Mouse (Mus musculus): Measurements from ENCODE around the gene Ilf2.

Ilf2 gene

GRCm38 (mm10) chr3:90508950-90509746 lies 33.2 kb downstream of the Ilf2 start, which contains the start of gene Chtop:
Gene Chtop (minus strand): TSS chr3:90509498.
- DNase-seq (ENCODE audit: low spot score in 2 of 2), result peak; percentile 97 to 99

GRCm38 (mm10) chr3:90509747-90510123 lies 33.8 kb downstream of the Ilf2 start:
- no peak for DNase-seq (ENCODE audit: low spot score in 2 of 2)

- DNase-seq (ENCODE audit: low spot score in 2 of 2), result no peak
Measured at GRCm38 (mm10) chr3:90512276-90512675, 36.4 kb downstream of the Ilf2 start.

- no peak for DNase-seq (ENCODE audit: low spot score in 2 of 2)
Measured at GRCm38 (mm10) chr3:90512948-90513642, 37.2 kb downstream of the Ilf2 start.

GRCm38 (mm10) chr3:90513796-90514590 lies 38.1 kb downstream of the Ilf2 start, which contains the start of the genes S100a1 and S100a13:
Gene S100a1 (minus strand): TSS chr3:90514392.
Gene S100a13 (plus strand): TSS chr3:90514435.
- no peak for DNase-seq (ENCODE audit: low spot score in 2 of 2)

- no peak for DNase-seq (ENCODE audit: low spot score in 2 of 2)
Measured at GRCm38 (mm10) chr3:90514691-90515090, 38.8 kb downstream of the Ilf2 start.

GRCm38 (mm10) chr3:90515242-90515641 lies 39.3 kb downstream of the Ilf2 start:
- no peak for DNase-seq (ENCODE audit: low spot score in 2 of 2)

- no peak for DNase-seq (ENCODE audit: low spot score in 2 of 2)
Measured at GRCm38 (mm10) chr3:90515789-90516188, 39.9 kb downstream of the Ilf2 start.

GRCm38 (mm10) chr3:90517711-90518110 lies 41.8 kb downstream of the Ilf2 start:
- no peak for DNase-seq (ENCODE audit: low spot score in 2 of 2)

- DNase-seq (ENCODE audit: low spot score in 2 of 2), result peak in 1 of 2 experiments; percentile 45
Measured at GRCm38 (mm10) chr3:90525421-90525820, 49.5 kb downstream of the Ilf2 start.

GRCm38 (mm10) chr3:90526076-90526475 lies 50.1 kb downstream of the Ilf2 start:
- DNase-seq (ENCODE audit: low spot score in 2 of 2), result no peak

GRCm38 (mm10) chr3:90526580-90526979 lies 50.7 kb downstream of the Ilf2 start, which contains the start of gene S100a14:
Gene S100a14 (plus strand): TSS chr3:90526856.
- DNase-seq (ENCODE audit: low spot score in 2 of 2), result no peak

GRCm38 (mm10) chr3:90527291-90527873 lies 51.5 kb downstream of the Ilf2 start:
- no peak for DNase-seq (ENCODE audit: low spot score in 2 of 2)

- no peak for DNase-seq (ENCODE audit: low spot score in 2 of 2)
Measured at GRCm38 (mm10) chr3:90531713-90532112, 55.8 kb downstream of the Ilf2 start.

- DNase-seq (ENCODE audit: low spot score in 2 of 2), result no peak
Measured at GRCm38 (mm10) chr3:90535446-90535845, 59.5 kb downstream of the Ilf2 start.

- no peak for DNase-seq (ENCODE audit: low spot score in 2 of 2)
Measured at GRCm38 (mm10) chr3:90537141-90537904, 61.4 kb downstream of the Ilf2 start, which contains the start of gene S100a16. Gene S100a16 (plus strand): TSS chr3:90537254.

- no peak for DNase-seq (ENCODE audit: low spot score in 2 of 2)
Measured at GRCm38 (mm10) chr3:90537905-90538296, 62.0 kb downstream of the Ilf2 start.
